Mouse (Mus musculus) cerebellum, postnatal 25 days (tissue): Measurements from ENCODE around the gene Tcea3.

Experiments
- DNase-seq, 2 experiments: peaks; one replicate each; pipeline ENCODE4 v3.0.0; 2021; ENCODE audit warnings: mixed read lengths in 2 of 2

Tcea3 gene

GRCm38 (mm10) chr4:136247729-136248463 lies at the start of gene Tcea3:
Gene Tcea3 (plus strand): TSS chr4:136247729.
- DNase-seq: peak in 1 of 2 experiments; percentile 35

- DNase-seq: no peak
Measured at GRCm38 (mm10) chr4:136198846-136199245, 48.7 kb upstream of the Tcea3 start.

- peak; percentile 34 to 62 for DNase-seq
Measured at GRCm38 (mm10) chr4:136199562-136200292, 47.8 kb upstream of the Tcea3 start.

GRCm38 (mm10) chr4:136202509-136202908 lies 45.0 kb upstream of the Tcea3 start:
- peak in 1 of 2 experiments; percentile 66 for DNase-seq

GRCm38 (mm10) chr4:136204775-136205174 lies 42.8 kb upstream of the Tcea3 start:
- DNase-seq: no peak

GRCm38 (mm10) chr4:136206033-136206893 lies 41.3 kb upstream of the Tcea3 start, which contains the start of gene Asap3:
Gene Asap3 (plus strand): TSS chr4:136206365.
- peak; percentile 61 to 86 for DNase-seq

GRCm38 (mm10) chr4:136206943-136207342 lies 40.6 kb upstream of the Tcea3 start:
- DNase-seq: no peak

GRCm38 (mm10) chr4:136210931-136211330 lies 36.6 kb upstream of the Tcea3 start:
- no peak for DNase-seq

- DNase-seq: no peak
Measured at GRCm38 (mm10) chr4:136213629-136214028, 33.9 kb upstream of the Tcea3 start.

GRCm38 (mm10) chr4:136214828-136215227 lies 32.7 kb upstream of the Tcea3 start:
- DNase-seq: no peak

GRCm38 (mm10) chr4:136215576-136215975 lies 32.0 kb upstream of the Tcea3 start:
- DNase-seq: no peak

GRCm38 (mm10) chr4:136217063-136217462 lies 30.5 kb upstream of the Tcea3 start:
- no peak for DNase-seq

- DNase-seq: peak; percentile 44 to 50
Measured at GRCm38 (mm10) chr4:136218595-136219214, 28.8 kb upstream of the Tcea3 start.

- DNase-seq: no peak
Measured at GRCm38 (mm10) chr4:136220133-136220775, 27.3 kb upstream of the Tcea3 start.

- DNase-seq: peak in 1 of 2 experiments; percentile 44
Measured at GRCm38 (mm10) chr4:136223549-136224239, 23.8 kb upstream of the Tcea3 start.

GRCm38 (mm10) chr4:136224240-136224559 lies 23.3 kb upstream of the Tcea3 start:
- no peak for DNase-seq

- DNase-seq: no peak
Measured at GRCm38 (mm10) chr4:136224677-136225460, 22.7 kb upstream of the Tcea3 start.

GRCm38 (mm10) chr4:136227408-136227807 lies 20.1 kb upstream of the Tcea3 start:
- no peak for DNase-seq

GRCm38 (mm10) chr4:136228640-136229039 lies 18.9 kb upstream of the Tcea3 start:
- DNase-seq: no peak

- DNase-seq: no peak
Measured at GRCm38 (mm10) chr4:136238669-136239068, 8.9 kb upstream of the Tcea3 start.

GRCm38 (mm10) chr4:136239111-136239510 lies 8.4 kb upstream of the Tcea3 start:
- DNase-seq: no peak
